Mouse (Mus musculus): Measurements from ENCODE around the gene Ptprm.

The Ptprm gene

GRCm38 (mm10) chr17:67209676-67210344, 144.4 kb downstream of the Ptprm start:
- DNase-seq, result no peak

GRCm38 (mm10) chr17:67208600-67208999, 145.7 kb downstream of the Ptprm start:
- DNase-seq, result no peak

GRCm38 (mm10) chr17:67206984-67207383, 147.3 kb downstream of the Ptprm start:
- no peak for DNase-seq

GRCm38 (mm10) chr17:67201151-67201550, 153.1 kb downstream of the Ptprm start:
- DNase-seq, result no peak

GRCm38 (mm10) chr17:67193728-67194127, 160.5 kb downstream of the Ptprm start:
- DNase-seq, result no peak

- no peak for DNase-seq
Measured at GRCm38 (mm10) chr17:67188514-67188913, 165.7 kb downstream of the Ptprm start.

- DNase-seq, result no peak
Measured at GRCm38 (mm10) chr17:67186879-67187278, 167.4 kb downstream of the Ptprm start.

- no peak for DNase-seq
Measured at GRCm38 (mm10) chr17:67185942-67186341, 168.3 kb downstream of the Ptprm start.

GRCm38 (mm10) chr17:67179446-67179845, 174.8 kb downstream of the Ptprm start:
- DNase-seq, result no peak

GRCm38 (mm10) chr17:67178686-67179265, 175.5 kb downstream of the Ptprm start:
- no peak for DNase-seq

- peak; percentile 40 to 45 for DNase-seq
Measured at GRCm38 (mm10) chr17:67175836-67176235, 178.4 kb downstream of the Ptprm start.

GRCm38 (mm10) chr17:67171353-67171752, 182.9 kb downstream of the Ptprm start:
- no peak for DNase-seq

GRCm38 (mm10) chr17:67170696-67171095, 183.6 kb downstream of the Ptprm start:
- DNase-seq, result peak; percentile 30 to 66

- DNase-seq, result no peak
Measured at GRCm38 (mm10) chr17:67165876-67166275, 188.4 kb downstream of the Ptprm start.

- peak in 1 of 2 experiments; percentile 25 for DNase-seq
Measured at GRCm38 (mm10) chr17:67159611-67160010, 194.6 kb downstream of the Ptprm start.

GRCm38 (mm10) chr17:67157089-67157752, 197.0 kb downstream of the Ptprm start:
- DNase-seq, result peak in 1 of 2 experiments; percentile 12

GRCm38 (mm10) chr17:67152218-67152617, 202.0 kb downstream of the Ptprm start:
- no peak for DNase-seq

- DNase-seq, result no peak
Measured at GRCm38 (mm10) chr17:67150441-67150840, 203.8 kb downstream of the Ptprm start.

GRCm38 (mm10) chr17:67142183-67142756, 212.0 kb downstream of the Ptprm start:
- DNase-seq, result no peak

GRCm38 (mm10) chr17:67140502-67140901, 213.8 kb downstream of the Ptprm start:
- DNase-seq, result peak in 1 of 2 experiments; percentile 55

- no peak for DNase-seq
Measured at GRCm38 (mm10) chr17:67138981-67139380, 215.3 kb downstream of the Ptprm start.

- DNase-seq, result no peak
Measured at GRCm38 (mm10) chr17:67136876-67137275, 217.4 kb downstream of the Ptprm start.

GRCm38 (mm10) chr17:67136421-67136820, 217.8 kb downstream of the Ptprm start:
- DNase-seq, result no peak

- DNase-seq, result no peak
Measured at GRCm38 (mm10) chr17:67134235-67134634, 220.0 kb downstream of the Ptprm start.

All from kidney, postnatal 25 days (tissue).